Mouse (Mus musculus): ENCODE results near the gene Acaca. TPM values are rescaled to one million over a fixed set of nuclear protein-coding genes. Genes with fewer than 3 reads are reported as not detected.

Acaca gene
- polyA plus RNA-seq, 1 experiment from 2014 or later, result 22.6 TPM

DNA sequence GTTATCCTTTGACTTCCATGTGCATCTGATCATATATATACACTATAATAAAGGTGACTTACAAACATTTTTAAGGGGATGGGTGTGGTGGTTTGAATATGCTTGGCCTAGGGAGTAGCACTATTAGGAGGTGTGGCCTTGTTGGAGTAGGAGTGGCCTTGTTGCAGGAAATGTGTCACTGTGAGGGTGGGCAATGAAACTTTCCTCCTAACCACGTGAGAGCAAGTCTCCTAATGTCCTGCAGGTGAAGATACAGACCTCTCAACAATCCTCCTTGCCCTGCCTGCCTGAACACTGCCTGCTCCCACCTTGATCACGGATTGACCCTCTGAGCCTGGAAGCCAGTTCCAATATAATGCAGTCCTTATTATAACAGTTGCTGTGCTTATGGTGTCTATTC is 22.3 kb upstream of the Acaca start:
- Histone ChIP-seq H3K27me3 (replicated peaks; ENCODE audit: control insufficient read depth, insufficient read depth, low read length) (no peaks in the 10 kb centered on the region), H3K36me3 (ENCODE audit: control insufficient read depth, insufficient read depth, low read length) (peaks cover 22% of the 10 kb centered on the region), H3K9me3 (ENCODE audit: control insufficient read depth, low read length) (no peaks in the 10 kb centered on the region), H3K4me3 (ENCODE audit: low read length) (no peak overlapping the region), H3K27ac (ENCODE audit: low read depth, low read length) (no peak overlapping the region), H3K9ac (ENCODE audit: low read depth, low read length) (no peak overlapping the region), H3K4me2 (ENCODE audit: low read length) (no peak overlapping the region), H3K4me1 (ENCODE audit: control insufficient read depth, insufficient read depth, low read depth, low read length) (no peaks in the 10 kb centered on the region)
- 65% methylated on average over 2 of the region's 2 CpGs for WGBS
- ATAC-seq, result no peak

DNA sequence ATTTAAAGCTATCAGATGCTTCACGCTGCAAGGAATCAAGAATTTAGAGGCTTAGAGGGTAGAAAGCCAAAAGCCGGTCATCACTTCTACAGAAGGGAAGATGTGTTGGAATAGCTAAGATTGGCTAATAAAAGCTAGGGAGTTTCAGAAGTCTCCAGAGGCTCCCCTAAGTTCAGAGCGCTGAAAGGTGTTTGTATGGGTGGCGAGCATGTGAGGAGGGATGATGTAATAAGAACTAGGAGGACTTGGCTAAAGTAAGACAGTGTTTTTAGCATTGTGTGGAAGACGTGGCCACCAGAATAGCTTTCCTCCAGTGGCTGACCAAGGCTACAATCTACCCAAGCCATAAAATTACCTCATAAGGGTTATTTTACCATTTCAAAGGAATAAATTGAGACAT is 15.8 kb upstream of the Acaca start:
- WGBS, result 94% methylated on average over 5 of the region's 5 CpGs
- Histone ChIP-seq H3K4me3 (ENCODE audit: low read length) (no peak overlapping the region), H3K36me3 (ENCODE audit: control insufficient read depth, insufficient read depth, low read length) (peaks cover 9% of the 10 kb centered on the region), H3K4me1 (ENCODE audit: control insufficient read depth, insufficient read depth, low read depth, low read length) (no peaks in the 10 kb centered on the region), H3K9ac (ENCODE audit: low read depth, low read length) (no peak overlapping the region), H3K27me3 (replicated peaks; ENCODE audit: control insufficient read depth, insufficient read depth, low read length) (no peaks in the 10 kb centered on the region), H3K4me2 (ENCODE audit: low read length) (no peak overlapping the region), H3K27ac (ENCODE audit: low read depth, low read length) (no peak overlapping the region), H3K9me3 (ENCODE audit: control insufficient read depth, low read length) (no peaks in the 10 kb centered on the region)
- no peak for ATAC-seq

DNA sequence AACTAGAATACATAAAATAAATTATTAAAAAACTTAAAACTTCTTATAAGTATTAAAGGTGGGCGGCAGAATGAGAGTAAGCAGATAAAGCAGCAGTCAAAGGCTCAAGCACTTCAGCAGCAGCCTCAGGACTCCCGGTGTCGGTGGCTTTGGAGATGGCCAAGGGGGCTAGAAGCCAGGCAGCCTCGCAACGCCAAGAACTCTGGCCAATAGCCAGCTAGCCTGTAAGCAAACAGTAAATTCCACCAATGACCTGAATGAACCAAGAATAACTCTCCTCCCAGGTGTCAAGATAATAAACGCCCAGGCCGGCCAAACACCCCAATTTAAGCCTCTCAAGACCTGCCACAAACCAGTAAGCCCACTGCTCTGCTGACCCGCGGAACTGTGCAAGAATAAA is 13.8 kb upstream of the Acaca start:
- 85% methylated on average over 9 of the region's 9 CpGs for WGBS
- no peak overlapping the region for H3K27ac ChIP-seq (ENCODE audit: low read depth, low read length)

GRCm38 (mm10) chr11:84116221-84116620 is 13.3 kb upstream of the Acaca start:
- Histone ChIP-seq H3K4me3 (ENCODE audit: low read length) (no peak overlapping the region), H3K27me3 (replicated peaks; ENCODE audit: control insufficient read depth, insufficient read depth, low read length) (no peaks in the 10 kb centered on the region), H3K9me3 (ENCODE audit: control insufficient read depth, low read length) (no peaks in the 10 kb centered on the region), H3K4me2 (ENCODE audit: low read length) (no peak overlapping the region), H3K4me1 (ENCODE audit: control insufficient read depth, insufficient read depth, low read depth, low read length) (no peaks in the 10 kb centered on the region), H3K27ac (ENCODE audit: low read depth, low read length) (no peak overlapping the region), H3K9ac (ENCODE audit: low read depth, low read length) (no peak overlapping the region), H3K36me3 (ENCODE audit: control insufficient read depth, insufficient read depth, low read length) (peaks cover 11% of the 10 kb centered on the region)
- 73% methylated on average over 2 of the region's 2 CpGs for WGBS
- no peak for ATAC-seq

More for the DNA sequence above, 13.8 kb upstream of the Acaca start:
- Histone ChIP-seq H3K4me2 (ENCODE audit: low read length) (no peak overlapping the region), H3K4me3 (ENCODE audit: low read length) (no peak overlapping the region), H3K4me1 (ENCODE audit: control insufficient read depth, insufficient read depth, low read depth, low read length) (no peaks in the 10 kb centered on the region), H3K9me3 (ENCODE audit: control insufficient read depth, low read length) (no peaks in the 10 kb centered on the region), H3K36me3 (ENCODE audit: control insufficient read depth, insufficient read depth, low read length) (peaks cover 9% of the 10 kb centered on the region), H3K27me3 (replicated peaks; ENCODE audit: control insufficient read depth, insufficient read depth, low read length) (no peaks in the 10 kb centered on the region), H3K9ac (ENCODE audit: low read depth, low read length) (no peak overlapping the region)
- ATAC-seq, result no peak

- no peaks in the 10 kb centered on the region for H3K27me3 ChIP-seq (replicated peaks; ENCODE audit: control insufficient read depth, insufficient read depth, low read length)
- H3K4me2 ChIP-seq (ENCODE audit: low read length), result no peak overlapping the region
- no peaks in the 10 kb centered on the region for H3K4me1 ChIP-seq (ENCODE audit: control insufficient read depth, insufficient read depth, low read depth, low read length)
- no peak overlapping the region for H3K4me3 ChIP-seq (ENCODE audit: low read length)
- WGBS, result 90% methylated on average over 4 of the region's 4 CpGs
- no peaks in the 10 kb centered on the region for H3K9me3 ChIP-seq (ENCODE audit: control insufficient read depth, low read length)
- no peak overlapping the region for H3K9ac ChIP-seq (ENCODE audit: low read depth, low read length)
- no peak overlapping the region for H3K27ac ChIP-seq (ENCODE audit: low read depth, low read length)
- no peak for ATAC-seq
- H3K36me3 ChIP-seq (ENCODE audit: control insufficient read depth, insufficient read depth, low read length), result peaks cover 11% of the 10 kb centered on the region
Observed at GRCm38 (mm10) chr11:84117431-84117830, 12.0 kb upstream of the Acaca start.

DNA sequence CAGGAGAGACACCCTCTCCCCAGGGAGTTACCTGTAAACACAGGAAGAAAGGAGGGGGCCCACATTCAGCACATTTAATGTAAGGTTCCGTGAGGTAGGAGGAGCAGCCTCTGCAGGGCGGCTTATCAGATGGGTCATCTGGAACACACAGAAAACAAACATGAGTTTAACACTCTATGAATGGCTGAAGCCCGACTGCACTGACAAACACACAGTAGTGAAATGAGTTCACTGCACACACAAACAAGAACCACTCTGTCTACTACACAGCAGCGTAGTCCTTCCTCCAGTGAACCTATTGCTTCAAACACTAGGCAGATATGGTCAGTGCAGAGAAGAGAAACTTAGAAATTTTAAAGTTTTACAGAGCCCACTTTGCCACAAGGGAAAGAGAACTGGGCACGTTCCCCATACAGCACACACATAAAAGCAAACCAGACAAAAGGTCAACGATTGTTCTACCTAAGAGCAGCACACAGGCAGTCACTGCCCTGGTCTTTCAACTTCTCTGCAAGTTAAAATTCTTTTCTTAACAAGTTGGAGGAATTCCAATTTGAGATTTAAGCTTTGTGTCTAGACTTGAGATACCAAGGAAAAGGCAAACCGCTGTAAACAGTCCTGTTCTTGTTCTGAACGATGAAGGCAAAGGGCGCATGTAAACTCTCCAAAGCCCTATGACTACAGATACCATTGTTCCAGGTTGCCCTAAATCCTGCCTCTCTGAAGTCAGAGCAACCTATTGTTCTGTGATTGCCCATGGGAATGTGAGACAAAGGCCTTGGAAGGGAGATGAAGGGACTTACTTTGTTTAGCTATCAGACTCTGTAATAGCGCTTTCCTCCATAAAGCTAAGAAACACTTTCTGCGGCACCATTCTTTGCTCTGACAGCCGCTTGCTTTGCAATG is 8.2 kb upstream of the Acaca start:
- H3K36me3 ChIP-seq (ENCODE audit: control insufficient read depth, insufficient read depth, low read length), result peaks cover 21% of the 10 kb centered on the region
- no peaks in the 10 kb centered on the region for H3K4me1 ChIP-seq (ENCODE audit: control insufficient read depth, insufficient read depth, low read depth, low read length)
- H3K9me3 ChIP-seq (ENCODE audit: control insufficient read depth, low read length), result no peaks in the 10 kb centered on the region
- no peak overlapping the region for H3K4me2 ChIP-seq (ENCODE audit: low read length)
- no peak overlapping the region for H3K4me3 ChIP-seq (ENCODE audit: low read length)
- no peak overlapping the region for H3K9ac ChIP-seq (ENCODE audit: low read depth, low read length)
- no peak overlapping the region for H3K27ac ChIP-seq (ENCODE audit: low read depth, low read length)
- no peak for ATAC-seq
- no peaks in the 10 kb centered on the region for H3K27me3 ChIP-seq (replicated peaks; ENCODE audit: control insufficient read depth, insufficient read depth, low read length)
- WGBS, result 71% methylated on average over 12 of the region's 12 CpGs

- ATAC-seq, result no peak
- Histone ChIP-seq H3K4me3 (ENCODE audit: low read length) (no peak overlapping the region), H3K27me3 (replicated peaks; ENCODE audit: control insufficient read depth, insufficient read depth, low read length) (no peaks in the 10 kb centered on the region), H3K27ac (ENCODE audit: low read depth, low read length) (no peak overlapping the region), H3K9ac (ENCODE audit: low read depth, low read length) (no peak overlapping the region), H3K4me1 (ENCODE audit: control insufficient read depth, insufficient read depth, low read depth, low read length) (no peaks in the 10 kb centered on the region; the same call in 1 of the 2 replicates), H3K36me3 (ENCODE audit: control insufficient read depth, insufficient read depth, low read length) (peaks cover 10% of the 10 kb centered on the region; the same call in 1 of the 2 replicates), H3K9me3 (ENCODE audit: control insufficient read depth, low read length) (no peaks in the 10 kb centered on the region), H3K4me2 (ENCODE audit: low read length) (no peak overlapping the region)
- 83% methylated on average over 4 of the region's 4 CpGs for WGBS
Observed at GRCm38 (mm10) chr11:84127977-84128376, 1.5 kb upstream of the Acaca start.

DNA sequence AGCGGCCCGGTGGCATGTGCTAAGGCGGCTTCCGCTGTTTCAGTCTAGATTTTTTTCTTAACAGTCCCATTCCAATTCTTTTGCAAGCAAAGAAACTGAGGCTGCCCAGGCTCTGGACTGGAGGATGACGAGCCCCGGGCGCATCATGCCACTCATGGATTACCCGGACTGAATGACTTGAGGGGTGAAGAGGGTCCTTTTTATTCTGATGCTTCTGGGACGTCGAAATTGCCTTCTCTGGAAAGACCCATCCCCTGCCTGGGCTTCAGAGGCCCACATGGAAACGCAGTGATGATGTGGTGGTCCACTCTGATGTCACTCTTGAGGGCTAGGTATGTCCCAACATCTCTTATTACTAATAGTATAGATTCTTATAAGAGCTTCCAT is 320 bp downstream of the Acaca start:
- Histone ChIP-seq H3K36me3 (ENCODE audit: control insufficient read depth, insufficient read depth, low read length) (peaks cover 10% of the 10 kb centered on the region; the same call in 1 of the 2 replicates), H3K9me3 (ENCODE audit: control insufficient read depth, low read length) (no peaks in the 10 kb centered on the region), H3K9ac (ENCODE audit: low read depth, low read length) (peak overlapping the region; percentile 86), H3K4me1 (ENCODE audit: control insufficient read depth, insufficient read depth, low read depth, low read length) (no peaks in the 10 kb centered on the region; the same call in 1 of the 2 replicates), H3K27ac (ENCODE audit: low read depth, low read length) (peak overlapping the region; percentile 84; the same call in 1 of the 2 replicates), H3K4me2 (ENCODE audit: low read length) (peak overlapping the region; percentile 79), H3K4me3 (ENCODE audit: low read length) (peak overlapping the region; percentile 63), H3K27me3 (replicated peaks; ENCODE audit: control insufficient read depth, insufficient read depth, low read length) (no peaks in the 10 kb centered on the region)
- 2% methylated on average over 11 of the region's 11 CpGs for WGBS
- ATAC-seq, result peak; percentile 65

DNA sequence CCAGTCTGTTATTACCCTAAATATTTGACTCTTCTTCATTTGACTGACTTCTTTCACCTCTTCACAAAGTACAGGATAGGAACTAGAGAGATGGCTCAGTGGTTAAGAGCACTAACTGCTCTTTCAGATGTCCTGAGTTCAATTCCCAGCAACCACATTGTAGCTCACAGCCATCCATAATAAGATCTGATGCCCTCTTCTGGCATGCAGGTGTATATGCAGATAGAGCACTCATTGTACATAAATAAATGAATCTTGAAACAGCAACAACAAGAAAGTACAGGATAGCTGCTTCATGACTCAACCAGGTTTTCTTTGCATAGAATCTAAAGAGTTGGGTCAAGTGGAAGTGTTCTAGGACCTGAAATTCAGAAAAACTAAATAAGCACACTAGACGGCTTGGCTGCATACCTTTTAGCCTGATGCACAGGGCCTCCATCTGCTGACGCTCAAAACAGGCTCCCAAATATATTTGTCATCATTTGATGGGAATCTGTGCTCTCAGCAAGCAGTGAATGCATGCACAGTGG is 4.9 kb downstream of the Acaca start:
- no peak overlapping the region for H3K27ac ChIP-seq (ENCODE audit: low read depth, low read length)
- no peaks in the 10 kb centered on the region for H3K36me3 ChIP-seq (ENCODE audit: control insufficient read depth, insufficient read depth, low read length)
- H3K9ac ChIP-seq (ENCODE audit: low read depth, low read length), result no peak overlapping the region
- no peak overlapping the region for H3K4me2 ChIP-seq (ENCODE audit: low read length)
- 89% methylated on average over 2 of the region's 2 CpGs for WGBS
- H3K9me3 ChIP-seq (ENCODE audit: control insufficient read depth, low read length), result no peaks in the 10 kb centered on the region
- H3K4me3 ChIP-seq (ENCODE audit: low read length), result no peak overlapping the region
- no peaks in the 10 kb centered on the region for H3K27me3 ChIP-seq (replicated peaks; ENCODE audit: control insufficient read depth, insufficient read depth, low read length)
- H3K4me1 ChIP-seq (ENCODE audit: control insufficient read depth, insufficient read depth, low read depth, low read length), result no peaks in the 10 kb centered on the region
- no peak for ATAC-seq
